Mouse (Mus musculus) C2C12 (cell line): ENCODE results near the gene Ndufaf2.

ENCODE experiments used
- CTCF ChIP-seq: IDR thresholded peaks from one replicate; pipeline ENCODE4 v1.5.1; 2011; ENCODE audit not compliant: control insufficient read depth, insufficient read depth, insufficient read length
- MAX ChIP-seq: IDR thresholded peaks from one replicate; pipeline ENCODE4 v1.6.1; 2011; ENCODE audit warnings: mild to moderate bottlenecking, control low read depth

GRCm38 (mm10) chr13:108086036-108086435 lies 72.4 kb downstream of the Ndufaf2 start:
- TF ChIP-seq MAX = no peak
- no peak for TF ChIP-seq CTCF
